Mouse (Mus musculus) olfactory bulb, adult 2 months (tissue): ENCODE data around the gene Tusc2. TPM values are rescaled to one million over a fixed set of nuclear protein-coding genes. Genes with fewer than 3 reads are reported as not detected.

Source experiments
- H3K27ac ChIP-seq: fragments of 200-500 bp; 2 replicates; pipeline ENCODE4 v1.5.1; 2012; ENCODE audit warnings: low read depth, low read length; ENCODE audit not compliant: insufficient read depth
- H3K4me1 ChIP-seq: fragments of 200-500 bp; 2 replicates; pipeline ENCODE4 v1.6.1; 2012; ENCODE audit warnings: low read length; ENCODE audit not compliant: control insufficient read depth, insufficient read depth
- H3K4me3 ChIP-seq: fragments of 200-500 bp; 2 replicates; pipeline ENCODE4 v1.5.1; 2012; ENCODE audit warnings: mild to moderate bottlenecking, low read depth, low read length, moderate library complexity; ENCODE audit not compliant: insufficient read depth
- CTCF ChIP-seq: fragments of 200-500 bp; IDR thresholded peaks from 2 replicates; pipeline ENCODE4 v1.5.1; 2012; ENCODE audit warnings: low read depth, mild to moderate bottlenecking, low read length, moderate library complexity; ENCODE audit not compliant: insufficient read depth
- POLR2A ChIP-seq: fragments of 200-500 bp; IDR thresholded peaks from 2 replicates; pipeline ENCODE4 v1.6.1; 2012; ENCODE audit warnings: mild to moderate bottlenecking, low read depth, low read length, moderate library complexity; ENCODE audit not compliant: insufficient read depth
- WGBS: fragments of 180-500 bp; shearing (Covaris S2); methylation state at CpG from one replicate; pipeline ENCODE4 v1.1.7; 2018; 5-methylcytosine and 5-hydroxymethylcytosine counted together
- polyA plus RNA-seq: library from polyadenylated mRNA; stranded (reverse); fragments of >200 nt; gene quantifications from 2 replicates; pipeline ENCODE4 v1.2.4, GENCODE M21; 2012; ENCODE audit warnings: low replicate concordance; ENCODE audit not compliant: missing spikeins, insufficient read depth, insufficient read length

The Tusc2 gene
- not detected in 2 replicates for polyA plus RNA-seq

DNA sequence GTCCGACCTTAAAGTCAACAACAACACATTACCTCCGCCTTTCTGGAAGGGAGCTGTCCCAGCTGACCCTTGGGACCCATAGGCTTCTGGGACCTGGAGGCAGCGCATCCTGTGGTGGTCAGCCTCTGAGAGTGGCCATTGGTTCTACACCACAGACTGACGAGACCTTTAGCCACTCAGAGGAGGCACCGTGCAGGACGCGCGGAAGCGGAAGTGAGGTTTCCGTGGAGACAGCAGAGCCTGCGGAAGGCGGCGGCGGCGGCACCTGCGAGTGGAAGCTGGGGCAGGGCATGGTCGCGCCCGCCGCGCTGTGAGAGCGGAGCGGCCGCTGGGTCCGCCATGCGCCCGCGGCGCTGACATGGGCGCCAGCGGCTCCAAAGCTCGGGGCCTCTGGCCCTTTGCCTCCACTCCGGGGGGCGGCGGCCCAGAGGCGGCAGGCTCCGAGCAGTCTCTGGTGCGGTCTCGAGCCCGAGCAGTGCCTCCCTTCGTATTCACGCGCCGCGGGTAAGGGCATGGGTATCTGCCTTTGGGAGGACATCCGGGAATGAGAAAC lies at the start of gene Tusc2:
Tusc2 (plus strand) TSS at position 227 of the 553 bp plus-strand sequence.
- Histone ChIP-seq H3K4me3 (peak within 1 kb of the TSS; percentile 75), H3K27ac (peak within 1 kb of the TSS; percentile 42), H3K4me1 (peaks cover 14% of the 10 kb centered on the region)
- peak; percentile 76 for TF ChIP-seq POLR2A
- no peak for TF ChIP-seq CTCF
- WGBS = under 1% methylated on average over 46 of the region's 46 CpGs

- H3K4me1 ChIP-seq = peaks cover 10% of the 10 kb centered on the region
- 29% methylated on average over 14 of the region's 14 CpGs for WGBS
- no peak overlapping the region for H3K4me3 ChIP-seq
- peak; percentile 97 for TF ChIP-seq CTCF
- TF ChIP-seq POLR2A = no peak
- no peak overlapping the region for H3K27ac ChIP-seq
Measured at GRCm38 (mm10) chr9:107514303-107514955, 48.6 kb upstream of the Tusc2 start.

DNA sequence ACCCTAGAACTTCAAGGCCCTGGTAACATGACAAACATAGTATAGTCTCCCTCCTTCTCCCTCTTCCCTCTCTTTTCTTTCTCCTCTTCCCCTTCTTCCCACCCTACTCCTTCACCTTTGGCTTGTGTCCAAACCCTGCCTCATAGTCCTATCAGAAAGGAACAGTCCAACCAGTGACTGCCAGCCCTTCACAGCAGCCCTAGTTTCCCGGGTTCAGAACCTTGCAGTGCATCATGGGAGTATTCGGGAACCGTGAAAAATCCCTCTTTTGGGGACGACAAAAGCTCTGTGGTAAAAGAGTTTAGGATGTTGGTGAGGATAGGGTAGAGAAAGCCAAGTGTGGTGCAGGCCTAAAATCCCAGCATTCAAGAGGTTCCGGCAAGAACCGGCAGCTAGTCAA lies 42.7 kb upstream of the Tusc2 start:
- WGBS = 67% methylated on average over 6 of the region's 6 CpGs
- no peak overlapping the region for H3K27ac ChIP-seq
- H3K4me1 ChIP-seq = peaks cover 6% of the 10 kb centered on the region
- TF ChIP-seq CTCF (no peak), POLR2A (no peak)
- no peak overlapping the region for H3K4me3 ChIP-seq

DNA sequence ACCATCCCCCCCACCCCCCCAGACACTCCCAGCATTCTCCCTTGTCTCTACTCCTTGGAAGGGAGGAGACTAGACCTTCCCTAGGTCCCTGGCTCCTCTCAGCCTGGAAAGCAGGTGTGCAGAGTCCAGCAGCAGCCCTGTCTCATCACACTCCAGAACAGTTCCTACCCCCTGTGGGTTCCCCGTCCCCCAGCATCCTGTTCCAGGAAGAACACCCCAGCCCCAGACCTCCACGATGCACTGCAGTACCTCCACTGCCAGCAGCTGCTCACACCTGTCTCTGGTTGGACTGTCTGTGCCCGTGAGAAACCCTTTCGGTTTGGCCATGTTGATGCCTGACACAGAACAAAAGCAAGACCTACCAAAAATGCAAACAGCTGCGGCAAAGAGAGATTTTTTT lies 41.9 kb upstream of the Tusc2 start:
- Histone ChIP-seq H3K4me3 (no peak overlapping the region), H3K27ac (no peak overlapping the region), H3K4me1 (peaks cover 6% of the 10 kb centered on the region)
- 71% methylated on average over 5 of the region's 5 CpGs for WGBS
- TF ChIP-seq POLR2A (no peak), CTCF (no peak)

GRCm38 (mm10) chr9:107521711-107522399 lies 41.2 kb upstream of the Tusc2 start:
- no peak for TF ChIP-seq CTCF
- H3K4me1 ChIP-seq = peaks cover 12% of the 10 kb centered on the region
- WGBS = 49% methylated on average over 25 of the region's 25 CpGs
- H3K4me3 ChIP-seq = no peak overlapping the region
- H3K27ac ChIP-seq = no peak overlapping the region

GRCm38 (mm10) chr9:107522400-107522711 lies 40.7 kb upstream of the Tusc2 start:
- WGBS = 56% methylated on average over 2 of the region's 2 CpGs
- TF ChIP-seq POLR2A (no peak), CTCF (no peak)
- Histone ChIP-seq H3K4me1 (peaks cover 15% of the 10 kb centered on the region), H3K4me3 (no peak overlapping the region), H3K27ac (no peak overlapping the region)

GRCm38 (mm10) chr9:107526198-107527026 lies 36.6 kb upstream of the Tusc2 start:
- no peak overlapping the region for H3K27ac ChIP-seq
- WGBS = 10% methylated on average over 44 of the region's 44 CpGs
- H3K4me3 ChIP-seq = peak overlapping the region; percentile 17
- H3K4me1 ChIP-seq = peaks cover 15% of the 10 kb centered on the region
- TF ChIP-seq CTCF (no peak), POLR2A (no peak)

DNA sequence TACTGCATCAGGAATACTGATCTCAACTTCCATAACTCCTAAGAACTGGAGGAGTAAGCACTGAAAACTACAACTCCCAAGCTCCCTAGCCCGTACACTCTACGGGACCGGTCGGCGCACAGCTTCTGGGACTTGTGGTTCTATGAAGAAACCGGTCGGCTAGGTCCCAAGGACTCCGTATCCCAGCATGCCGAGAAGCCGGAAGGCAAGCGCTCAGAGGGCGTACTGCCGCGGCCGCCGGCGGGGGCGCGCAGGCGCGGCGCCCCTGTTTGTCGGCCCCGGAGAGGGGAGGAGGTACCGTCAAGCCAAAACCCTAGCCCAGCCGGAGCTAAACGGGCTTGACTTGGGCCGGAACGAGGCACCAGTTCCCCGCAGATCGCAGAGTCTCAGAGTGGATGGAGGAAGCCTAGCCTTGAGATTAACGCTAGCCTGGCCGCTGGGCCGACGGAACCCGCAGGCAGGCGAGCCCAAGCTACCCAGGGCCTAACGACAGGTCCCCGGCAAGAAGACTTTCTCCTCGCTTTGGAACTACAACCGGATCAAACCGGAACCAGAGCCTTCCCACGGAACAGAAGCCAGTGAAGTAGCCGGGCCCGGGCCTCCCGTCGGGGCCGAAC lies 29.2 kb upstream of the Tusc2 start, which contains the start of gene Tmem115:
Tmem115 (plus strand) TSS at position 155 of the 617 bp plus-strand sequence.
- TF ChIP-seq POLR2A (peak; percentile 72), CTCF (0 out of 2 replicates have a peak, but pooled peaks have one; percentile 19)
- Histone ChIP-seq H3K27ac (peak within 1 kb of the TSS; percentile 72; the same call in 1 of the 2 replicates), H3K4me1 (peaks cover 25% of the 10 kb centered on the region), H3K4me3 (peak within 1 kb of the TSS; percentile 78)
- WGBS = under 1% methylated on average over 48 of the region's 48 CpGs
